Mouse (Mus musculus) stomach, embryonic 14.5 days (tissue): Measurements from ENCODE around the gene Ube2d1. TPM values are rescaled to one million over a fixed set of nuclear protein-coding genes. Genes with fewer than 3 reads are reported as not detected.

Experiments
- ATAC-seq: fragments of 200-750 bp; cut with Nextera tagmentation; 2 replicates; pipeline ENCODE4 v1.8.0; 2017; ENCODE audit warnings: low read depth, moderate TSS enrichment; ENCODE audit not compliant: insufficient number of reproducible peaks, insufficient read depth, low FRiP score
- H3K27ac ChIP-seq: fragments of 300-500 bp; sonication (generic); 2 replicates; pipeline ENCODE4 v1.5.1; 2014; ENCODE audit warnings: mild to moderate bottlenecking, low read length, moderate library complexity, mixed read lengths
- H3K27me3 ChIP-seq: fragments of 300-500 bp; sonication (generic); 2 replicates; pipeline ENCODE4 v1.6.1; 2014; ENCODE audit warnings: low read length, control low read depth, mixed read lengths; ENCODE audit not compliant: control insufficient read depth, insufficient read depth
- H3K36me3 ChIP-seq: fragments of 300-500 bp; sonication (generic); 2 replicates; pipeline ENCODE4 v1.6.1; 2014; ENCODE audit warnings: mild to moderate bottlenecking, control low read depth, low read length, moderate library complexity, mixed read lengths; ENCODE audit not compliant: control insufficient read depth, insufficient read depth
- H3K4me1 ChIP-seq: fragments of 300-500 bp; sonication (generic); 2 replicates; pipeline ENCODE4 v1.6.1; 2014; ENCODE audit warnings: low read length, control low read depth, mixed read lengths; ENCODE audit not compliant: control insufficient read depth, insufficient read depth
- H3K4me2 ChIP-seq: fragments of 300-500 bp; sonication (generic); replicated peaks from 2 replicates; pipeline ENCODE4 v1.6.1; 2014; ENCODE audit warnings: low read depth, low read length, control low read depth
- H3K4me3 ChIP-seq: fragments of 300-500 bp; sonication (generic); 2 replicates; pipeline ENCODE4 v1.5.1; 2014; ENCODE audit warnings: low read depth, low read length, control low read depth
- H3K9ac ChIP-seq: fragments of 300-500 bp; sonication (generic); replicated peaks from 2 replicates; pipeline ENCODE4 v1.6.1; 2014; ENCODE audit warnings: low read depth, mild to moderate bottlenecking, control low read depth, low read length, moderate library complexity, mixed read lengths
- H3K9me3 ChIP-seq: fragments of 300-500 bp; sonication (generic); 2 replicates; pipeline ENCODE4 v1.6.1; 2016; ENCODE audit warnings: low read depth, low read length, control low read depth; ENCODE audit not compliant: control insufficient read depth
- WGBS: fragments of 180-500 bp; shearing (Covaris S2); extraction: QIAGEN DNeasy Blood & Tissue Kit; methylation state at CpG from one replicate; pipeline ENCODE4 v1.1.7; 2014; 5-methylcytosine and 5-hydroxymethylcytosine counted together
- polyA plus RNA-seq: library from polyadenylated mRNA; unstranded; fragments of >200 nt; fragmentation: Nextera tagmentation; extraction: Ambion mirVana; gene quantifications from 2 replicates; pipeline ENCODE4 v1.2.1, GENCODE M21; 2014

The Ube2d1 gene
- 72.0 and 76.0 TPM in 2 replicates for polyA plus RNA-seq

GRCm38 (mm10) chr10:71285126-71285580 lies at the start of gene Ube2d1:
Gene Ube2d1 (minus strand): TSS chr10:71285262.
- H3K4me1 ChIP-seq = 0 out of 2 replicates have a peak, but pooled peaks cover 7% of the 10 kb centered on the region

GRCm38 (mm10) chr10:71332859-71333258 lies 47.8 kb upstream of the Ube2d1 start:
- ATAC-seq = no peak
- no peaks in the 10 kb centered on the region for H3K9me3 ChIP-seq
- WGBS = 94% methylated on average over 9 of the region's 9 CpGs
- no peaks in the 10 kb centered on the region for H3K27me3 ChIP-seq
- H3K4me2 ChIP-seq = no peak overlapping the region
- no peak overlapping the region for H3K27ac ChIP-seq
- H3K4me3 ChIP-seq = no peak overlapping the region
- peaks cover 20% of the 10 kb centered on the region for H3K36me3 ChIP-seq
- no peaks in the 10 kb centered on the region for H3K4me1 ChIP-seq
- no peak overlapping the region for H3K9ac ChIP-seq

More at GRCm38 (mm10) chr10:71285126-71285580, at the start of gene Ube2d1:
- Histone ChIP-seq H3K9me3 (no peaks in the 10 kb centered on the region), H3K36me3 (0 out of 2 replicates have a peak, but pooled peaks cover 3% of the 10 kb centered on the region), H3K27me3 (no peaks in the 10 kb centered on the region), H3K27ac (peak within 1 kb of the TSS; percentile 6; the same call in 1 of the 2 replicates), H3K4me3 (peak within 1 kb of the TSS; percentile 98), H3K9ac (peak within 1 kb of the TSS; percentile 87), H3K4me2 (peak within 1 kb of the TSS; percentile 64)
- under 1% methylated on average over 48 of the region's 50 CpGs for WGBS
- ATAC-seq = peak; percentile 93

- 90% methylated on average over 4 of the region's 4 CpGs for WGBS
Observed at GRCm38 (mm10) chr10:71332376-71332775, 47.3 kb upstream of the Ube2d1 start.

GRCm38 (mm10) chr10:71331908-71332307 lies 46.8 kb upstream of the Ube2d1 start:
- H3K9ac ChIP-seq = no peak overlapping the region
- no peak overlapping the region for H3K4me3 ChIP-seq
- H3K4me1 ChIP-seq = no peaks in the 10 kb centered on the region
- 97% methylated on average over 7 of the region's 7 CpGs for WGBS
- no peaks in the 10 kb centered on the region for H3K9me3 ChIP-seq
- H3K27ac ChIP-seq = no peak overlapping the region
- ATAC-seq = no peak
- H3K4me2 ChIP-seq = no peak overlapping the region
- H3K36me3 ChIP-seq = peaks cover 20% of the 10 kb centered on the region
- no peaks in the 10 kb centered on the region for H3K27me3 ChIP-seq

More at GRCm38 (mm10) chr10:71332376-71332775, 47.3 kb upstream of the Ube2d1 start:
- ATAC-seq = no peak
- no peak overlapping the region for H3K4me3 ChIP-seq
- H3K27me3 ChIP-seq = no peaks in the 10 kb centered on the region
- H3K36me3 ChIP-seq = peaks cover 20% of the 10 kb centered on the region
- no peak overlapping the region for H3K27ac ChIP-seq
- H3K4me1 ChIP-seq = no peaks in the 10 kb centered on the region
- no peak overlapping the region for H3K4me2 ChIP-seq
- H3K9me3 ChIP-seq = no peaks in the 10 kb centered on the region
- H3K9ac ChIP-seq = no peak overlapping the region

GRCm38 (mm10) chr10:71330070-71330469 lies 45.0 kb upstream of the Ube2d1 start:
- no peak overlapping the region for H3K4me2 ChIP-seq
- H3K27me3 ChIP-seq = no peaks in the 10 kb centered on the region
- no peak overlapping the region for H3K27ac ChIP-seq
- H3K4me3 ChIP-seq = no peak overlapping the region
- H3K9ac ChIP-seq = no peak overlapping the region
- H3K36me3 ChIP-seq = peaks cover 20% of the 10 kb centered on the region
- no peaks in the 10 kb centered on the region for H3K9me3 ChIP-seq
- H3K4me1 ChIP-seq = no peaks in the 10 kb centered on the region
- ATAC-seq = no peak
- 92% methylated on average over 12 of the region's 12 CpGs for WGBS

GRCm38 (mm10) chr10:71329295-71329694 lies 44.2 kb upstream of the Ube2d1 start:
- H3K4me3 ChIP-seq = no peak overlapping the region
- H3K4me2 ChIP-seq = no peak overlapping the region
- H3K27me3 ChIP-seq = no peaks in the 10 kb centered on the region
- H3K9ac ChIP-seq = no peak overlapping the region
- H3K9me3 ChIP-seq = no peaks in the 10 kb centered on the region
- WGBS = 88% methylated on average over 6 of the region's 6 CpGs
- no peak overlapping the region for H3K27ac ChIP-seq
- no peaks in the 10 kb centered on the region for H3K4me1 ChIP-seq
- no peak for ATAC-seq
- H3K36me3 ChIP-seq = peaks cover 20% of the 10 kb centered on the region

- H3K4me1 ChIP-seq = no peaks in the 10 kb centered on the region
- ATAC-seq = no peak
- H3K36me3 ChIP-seq = peaks cover 16% of the 10 kb centered on the region
- H3K27me3 ChIP-seq = no peaks in the 10 kb centered on the region
- 89% methylated on average over 5 of the region's 5 CpGs for WGBS
- H3K4me2 ChIP-seq = no peak overlapping the region
- no peak overlapping the region for H3K4me3 ChIP-seq
- no peak overlapping the region for H3K9ac ChIP-seq
- H3K27ac ChIP-seq = no peak overlapping the region
- no peaks in the 10 kb centered on the region for H3K9me3 ChIP-seq
Observed at GRCm38 (mm10) chr10:71328870-71329269, 43.8 kb upstream of the Ube2d1 start.

GRCm38 (mm10) chr10:71328382-71328781 lies 43.3 kb upstream of the Ube2d1 start:
- Histone ChIP-seq H3K4me3 (no peak overlapping the region), H3K27ac (no peak overlapping the region), H3K9me3 (no peaks in the 10 kb centered on the region), H3K4me2 (no peak overlapping the region), H3K27me3 (no peaks in the 10 kb centered on the region), H3K9ac (no peak overlapping the region), H3K4me1 (no peaks in the 10 kb centered on the region), H3K36me3 (peaks cover 12% of the 10 kb centered on the region; the same call in 1 of the 2 replicates)
- no peak for ATAC-seq
- 87% methylated on average over 6 of the region's 6 CpGs for WGBS

- Histone ChIP-seq H3K9me3 (no peaks in the 10 kb centered on the region), H3K4me3 (no peak overlapping the region), H3K4me2 (no peak overlapping the region)
Observed at GRCm38 (mm10) chr10:71327386-71327785, 42.3 kb upstream of the Ube2d1 start.

More at GRCm38 (mm10) chr10:71327386-71327785, 42.3 kb upstream of the Ube2d1 start:
- Histone ChIP-seq H3K27ac (no peak overlapping the region), H3K27me3 (no peaks in the 10 kb centered on the region), H3K36me3 (peaks cover 12% of the 10 kb centered on the region; the same call in 1 of the 2 replicates), H3K9ac (no peak overlapping the region), H3K4me1 (no peaks in the 10 kb centered on the region)
- 76% methylated on average over 10 of the region's 10 CpGs for WGBS
- ATAC-seq = no peak
